Mouse (Mus musculus): ENCODE data around the gene Tmem178. TPM values are rescaled to one million over a fixed set of nuclear protein-coding genes. Genes with fewer than 3 reads are reported as not detected.

Gene Tmem178
- total RNA-seq, 2 experiments from 2014 or later, result 2.2 to 3.2 TPM

DNA sequence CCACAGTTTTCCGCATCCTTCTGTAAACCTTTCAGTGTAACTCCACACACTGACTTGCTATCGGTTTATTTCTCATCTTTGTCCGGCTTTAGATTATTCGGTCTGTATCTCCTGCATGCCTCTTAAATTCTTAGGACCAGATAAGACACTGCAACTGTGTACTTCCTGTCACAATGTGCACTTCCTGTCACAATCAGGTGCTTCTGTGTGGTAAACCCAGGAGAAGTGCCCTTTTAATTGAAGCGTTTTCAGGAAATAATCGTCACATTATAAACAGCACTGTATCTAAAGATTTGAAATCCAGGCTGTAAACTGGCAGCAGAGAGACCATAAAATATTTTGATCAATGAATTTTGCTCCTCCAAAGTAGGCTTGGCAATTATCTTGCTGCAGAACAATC lies 100.7 kb downstream of the Tmem178 start:
- ATAC-seq (replicated peaks; ENCODE audit: poor library complexity), result no peak

DNA sequence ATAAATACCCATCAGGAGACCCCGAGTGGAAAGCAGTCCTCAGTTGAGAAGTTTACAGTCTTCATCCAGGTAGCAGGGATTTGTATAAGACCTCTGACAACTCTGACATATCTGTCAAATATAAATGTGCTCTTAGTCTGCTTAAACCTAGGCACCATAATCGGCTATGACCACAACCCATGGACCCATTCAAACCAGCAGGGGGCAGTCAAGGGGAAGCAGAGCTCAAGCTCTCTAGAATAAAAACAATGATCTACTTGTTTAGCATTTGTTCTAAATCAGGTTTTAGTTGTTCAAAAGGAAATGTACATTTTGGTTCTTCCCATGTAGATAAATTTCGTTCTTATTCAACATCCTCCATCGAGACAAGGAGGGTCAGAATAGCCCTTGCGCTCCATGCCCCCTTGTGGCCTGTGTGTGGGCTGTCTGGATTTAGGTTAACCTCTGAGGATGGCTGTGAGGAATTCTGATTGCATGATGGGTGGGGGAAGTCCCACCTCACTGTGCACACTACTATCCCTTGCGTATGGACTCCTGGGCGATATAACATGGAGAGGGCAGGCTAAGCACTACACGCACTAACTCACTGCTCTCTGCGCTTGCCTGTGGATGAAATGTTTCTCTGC lies 101.2 kb downstream of the Tmem178 start:
- ATAC-seq (replicated peaks; ENCODE audit: poor library complexity), result peak; percentile 74

DNA sequence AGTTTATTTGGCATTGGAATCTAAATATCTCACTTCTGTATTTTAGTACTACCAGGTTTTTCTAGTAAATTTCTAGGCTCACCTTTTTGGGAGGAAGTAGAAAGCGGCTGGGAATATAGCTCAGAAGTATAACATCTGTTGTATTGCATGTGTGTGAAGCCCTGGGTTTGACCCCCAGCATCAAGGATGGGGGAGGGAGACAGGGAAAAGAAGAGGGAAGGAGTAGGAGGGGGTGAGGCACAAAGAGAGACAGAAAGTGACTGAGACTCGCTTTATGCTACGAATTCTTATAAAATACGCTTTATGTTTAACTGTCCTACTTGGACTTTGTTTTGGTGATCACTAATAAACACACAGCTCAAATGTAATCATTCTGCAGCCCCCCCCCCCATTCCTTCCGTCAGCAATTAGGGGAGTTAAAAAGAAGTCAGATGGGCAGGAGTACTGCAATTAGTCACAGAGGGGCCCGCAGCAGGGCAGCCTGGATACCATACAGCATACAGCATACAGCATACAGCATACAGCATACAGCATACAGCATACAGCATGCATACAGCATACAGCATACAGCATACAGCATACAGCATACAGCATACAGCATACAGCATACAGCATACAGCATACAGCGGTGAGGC lies 103.6 kb downstream of the Tmem178 start:
- ATAC-seq (replicated peaks; ENCODE audit: poor library complexity), result no peak

Other genes starting within 250 kb of the Tmem178 start
- 8.4 and 10.0 TPM in 2 replicates for gene Map4k3, start 216.1 kb upstream of the Tmem178 start, total RNA-seq (2015)
- gene Map4k3, start 216.1 kb upstream of the Tmem178 start, total RNA-seq (2017), result 8.0 and 8.7 TPM in 2 replicates
- 12.0 and 12.6 TPM in 2 replicates for gene Thumpd2, start 120.5 kb downstream of the Tmem178 start, total RNA-seq (2015)
- 16.3 and 17.1 TPM in 2 replicates for gene Thumpd2, start 120.5 kb downstream of the Tmem178 start, total RNA-seq (2017)

Measured in megakaryocyte progenitor cell, adult 5-6 weeks (primary cell).